Mouse (Mus musculus): ENCODE data around the gene Pla2g10.
"Not testable (repeated sequence)": the region's sequence is repeated elsewhere in the genome, so short reads cannot be mapped to it uniquely, and the experiment has no call there.

The Pla2g10 gene

DNA sequence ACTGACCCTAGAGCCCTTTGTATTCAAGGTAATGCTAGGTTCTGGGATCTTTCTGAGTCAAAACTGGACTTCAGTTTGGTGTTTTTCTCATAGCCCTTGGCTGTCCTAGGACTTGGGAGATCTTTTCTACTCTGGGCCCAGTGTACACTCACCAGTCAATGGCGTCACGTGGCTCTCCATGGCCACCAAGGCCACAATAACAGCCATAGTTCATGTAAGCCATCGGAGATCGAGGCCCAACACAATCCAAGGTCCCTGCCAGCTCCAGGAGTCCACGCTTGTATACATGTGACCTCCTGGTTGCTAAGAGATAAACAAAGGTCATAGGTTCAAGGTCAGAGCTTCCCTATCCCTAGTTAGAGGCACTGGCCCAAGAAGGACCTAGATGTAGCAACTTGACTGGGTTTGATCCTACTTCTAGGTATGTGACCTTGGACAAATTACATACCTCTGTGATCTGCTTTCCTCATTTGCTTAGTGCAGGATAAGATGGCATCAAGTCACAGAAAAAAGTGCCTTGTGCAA is 2.9 kb downstream of the Pla2g10 start:
- no peak for DNase-seq

- DNase-seq, result no peak
These were observed 7.8 kb downstream of the Pla2g10 start for GRCm38 (mm10) chr16:13722937-13723336.

DNA sequence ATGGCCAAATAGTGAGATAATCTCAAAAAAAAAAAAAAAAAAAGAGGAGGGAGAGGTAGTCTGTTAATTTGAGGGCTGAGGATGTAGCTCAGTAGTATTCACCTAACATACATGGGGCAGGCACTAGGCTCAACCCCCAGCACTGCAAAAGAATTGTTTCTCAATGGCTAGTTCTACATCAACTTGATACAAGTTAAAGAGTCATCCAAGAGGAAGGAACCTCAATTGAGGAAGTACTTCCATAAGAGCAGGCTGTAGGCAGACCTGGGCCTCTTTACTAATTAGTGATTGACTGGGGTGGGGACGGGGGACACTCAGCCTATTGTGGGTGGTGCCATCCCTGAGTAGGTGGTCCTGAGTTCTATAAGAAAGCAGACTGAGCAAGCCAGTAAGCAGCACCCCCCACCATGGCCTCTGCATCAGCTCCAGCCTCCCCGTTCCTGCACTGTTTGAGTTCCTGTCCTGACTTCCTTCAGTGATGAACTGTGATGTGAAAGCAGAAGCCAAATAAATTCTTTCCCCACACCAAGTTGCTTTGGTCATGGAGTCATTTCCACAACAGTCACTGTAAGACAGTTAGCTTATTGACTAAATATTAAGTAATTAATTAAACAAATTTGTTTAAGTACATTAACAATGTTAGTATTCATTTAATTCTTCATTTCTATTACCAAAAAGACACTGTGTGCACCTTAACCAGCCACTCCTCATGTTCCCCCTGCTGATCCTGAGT is 13.8 kb downstream of the Pla2g10 start:
- DNase-seq, result no peak

DNA sequence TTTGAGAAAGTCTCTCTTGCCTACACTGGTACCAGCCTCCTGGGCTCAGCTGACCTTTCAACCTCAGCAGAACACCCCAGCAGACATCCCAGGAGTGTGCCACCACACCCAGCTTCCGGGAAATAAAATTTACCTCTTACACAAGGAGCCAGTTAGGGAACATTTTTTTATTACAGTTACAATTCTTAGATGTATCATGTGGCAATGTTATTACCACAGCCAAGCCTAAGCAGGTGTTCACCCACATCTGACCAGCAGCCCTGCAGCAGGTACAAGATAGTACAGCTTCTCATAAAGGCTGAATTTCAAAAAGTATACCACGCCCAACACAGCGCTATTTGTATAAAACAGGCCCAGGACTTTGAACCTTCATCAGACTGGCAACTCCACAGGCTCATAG is 15.9 kb downstream of the Pla2g10 start:
- DNase-seq, result no peak

DNA sequence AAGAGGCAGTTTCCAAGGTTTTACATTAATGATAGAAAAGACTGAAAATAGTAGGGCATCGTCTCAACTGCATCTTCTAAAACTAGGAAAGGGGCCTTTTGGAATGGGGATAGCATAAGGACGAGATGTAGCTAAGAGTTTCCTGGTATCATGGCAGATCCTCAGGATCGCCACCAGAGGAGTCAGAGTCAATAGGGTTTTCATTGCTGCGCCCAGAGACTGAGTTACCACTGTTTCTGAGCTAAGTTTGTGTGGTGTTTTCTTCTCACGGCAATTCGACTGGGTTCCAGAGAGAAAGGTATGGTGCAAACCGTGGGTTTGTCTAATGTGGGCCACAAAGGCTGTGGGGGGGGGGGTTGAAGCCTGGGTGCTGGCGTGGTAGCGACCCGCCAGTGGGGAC is 26.1 kb downstream of the Pla2g10 start:
- DNase-seq, result no peak

GRCm38 (mm10) chr16:13702184-13702583 is 28.6 kb downstream of the Pla2g10 start:
- DNase-seq, result peak; percentile 4

- DNase-seq, result no peak
These were observed 31.8 kb downstream of the Pla2g10 start for GRCm38 (mm10) chr16:13698998-13699397.

- no peak for DNase-seq
These were observed 52.0 kb downstream of the Pla2g10 start for GRCm38 (mm10) chr16:13678601-13679319.

DNA sequence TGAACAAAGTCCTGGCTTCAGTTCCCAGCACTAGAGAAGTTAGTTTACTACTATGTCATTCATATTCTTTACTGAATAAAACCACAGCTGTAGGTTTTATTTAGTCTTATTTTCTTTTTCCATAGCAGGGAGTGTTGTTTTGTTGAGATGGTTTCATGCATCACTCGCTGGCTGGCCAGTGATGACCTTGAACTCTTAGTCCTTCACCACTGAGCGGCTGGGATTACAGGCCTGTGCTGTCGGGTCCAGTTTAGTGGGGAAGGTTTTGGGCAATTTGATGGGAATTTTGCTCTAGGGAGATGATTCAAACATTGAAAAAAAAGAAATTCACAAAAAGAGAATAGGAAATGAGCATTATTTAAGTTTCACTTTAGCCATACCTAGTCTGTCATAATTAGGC is 56.3 kb downstream of the Pla2g10 start:
- no peak for DNase-seq

- DNase-seq, result no peak
These were observed 57.7 kb downstream of the Pla2g10 start for GRCm38 (mm10) chr16:13673114-13673513.

DNA sequence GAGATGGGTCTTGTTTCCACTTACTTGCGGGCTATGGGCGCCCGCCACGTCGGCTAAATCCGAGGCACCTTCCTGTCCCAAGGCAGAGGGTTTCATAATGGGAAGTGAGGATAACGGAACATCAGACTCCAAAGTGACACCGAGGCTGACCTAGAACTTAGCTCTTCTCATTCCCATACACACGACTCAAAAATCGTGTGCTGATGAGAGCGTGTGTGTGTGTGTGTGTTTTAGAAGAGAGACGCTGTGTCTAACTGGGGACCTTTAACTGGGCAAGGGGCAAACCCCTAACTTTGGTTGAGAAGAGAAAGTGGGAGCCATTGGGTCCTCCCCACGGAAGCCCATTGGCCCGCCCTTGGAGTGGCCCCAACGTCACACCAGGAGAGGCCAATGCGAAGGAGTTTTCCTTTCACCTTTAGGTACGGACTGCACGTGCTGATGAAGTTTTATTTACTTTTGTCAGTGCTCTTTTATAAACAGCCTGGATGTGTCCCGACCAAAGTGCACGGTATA is 58.3 kb downstream of the Pla2g10 start:
- DNase-seq, result peak; percentile 38

DNA sequence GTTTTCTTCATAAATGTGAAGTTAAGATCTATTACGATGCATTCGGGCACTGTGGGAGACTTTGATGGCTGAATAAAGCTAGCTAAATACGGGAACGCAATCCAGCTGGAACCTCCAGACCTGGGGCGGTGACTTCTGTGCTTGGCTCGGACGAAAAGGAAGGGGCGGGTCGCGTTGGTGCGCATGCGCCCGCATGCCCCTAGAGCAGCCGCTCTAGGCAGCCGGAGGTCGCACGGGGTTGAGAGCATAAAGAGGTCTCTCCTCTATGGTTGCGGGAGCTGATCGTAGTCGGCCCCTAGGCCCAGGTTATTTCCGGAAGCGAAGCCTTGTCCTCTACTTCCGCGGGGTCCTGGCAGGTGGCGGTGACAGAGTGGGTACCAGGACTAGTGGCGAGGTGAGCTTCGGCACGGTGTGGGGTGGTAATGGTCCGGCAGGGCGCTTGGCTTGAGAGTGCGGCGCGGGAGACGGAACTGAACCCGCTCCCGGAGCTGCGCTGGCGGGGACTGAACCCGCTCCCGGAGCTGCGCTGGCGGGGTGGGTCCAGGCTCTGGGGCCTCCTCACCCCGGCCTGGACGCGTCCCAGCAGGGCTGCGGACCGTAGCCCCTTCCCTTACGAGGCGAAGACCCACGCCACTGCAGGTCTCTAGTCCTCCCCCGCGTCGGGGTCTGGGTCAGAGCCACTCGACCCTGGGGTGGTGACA is 58.9 kb downstream of the Pla2g10 start, which contains the start of the genes Bfar and 3110001I22Rik:
Bfar (plus strand) TSS at position 174 of the 701 bp plus-strand sequence.
3110001I22Rik (plus strand) TSS at position 245 of the 701 bp plus-strand sequence.
- peak; percentile 89 for DNase-seq

DNA sequence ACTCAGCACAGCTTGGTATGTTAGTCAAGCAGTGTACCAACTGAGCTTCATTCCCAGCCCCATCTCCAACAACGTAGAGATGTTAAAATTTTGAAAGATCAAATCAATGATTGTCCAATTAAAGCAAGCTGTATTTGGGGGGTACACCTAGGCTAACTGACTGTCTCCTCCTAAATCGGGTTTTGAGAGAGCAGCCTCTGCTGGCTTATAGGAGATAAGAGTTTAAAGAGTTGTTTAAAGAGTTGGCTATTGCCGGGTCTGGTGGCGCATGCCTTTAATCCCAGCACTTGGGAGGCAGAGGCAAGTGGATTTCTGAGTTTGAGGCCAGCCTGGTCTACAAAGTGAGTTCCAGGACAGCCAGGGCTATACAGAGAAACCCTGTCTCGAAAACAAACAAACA is 59.9 kb downstream of the Pla2g10 start:
- not testable (repeated sequence) for DNase-seq

GRCm38 (mm10) chr16:13669282-13669681 is 61.5 kb downstream of the Pla2g10 start:
- no peak for DNase-seq

DNA sequence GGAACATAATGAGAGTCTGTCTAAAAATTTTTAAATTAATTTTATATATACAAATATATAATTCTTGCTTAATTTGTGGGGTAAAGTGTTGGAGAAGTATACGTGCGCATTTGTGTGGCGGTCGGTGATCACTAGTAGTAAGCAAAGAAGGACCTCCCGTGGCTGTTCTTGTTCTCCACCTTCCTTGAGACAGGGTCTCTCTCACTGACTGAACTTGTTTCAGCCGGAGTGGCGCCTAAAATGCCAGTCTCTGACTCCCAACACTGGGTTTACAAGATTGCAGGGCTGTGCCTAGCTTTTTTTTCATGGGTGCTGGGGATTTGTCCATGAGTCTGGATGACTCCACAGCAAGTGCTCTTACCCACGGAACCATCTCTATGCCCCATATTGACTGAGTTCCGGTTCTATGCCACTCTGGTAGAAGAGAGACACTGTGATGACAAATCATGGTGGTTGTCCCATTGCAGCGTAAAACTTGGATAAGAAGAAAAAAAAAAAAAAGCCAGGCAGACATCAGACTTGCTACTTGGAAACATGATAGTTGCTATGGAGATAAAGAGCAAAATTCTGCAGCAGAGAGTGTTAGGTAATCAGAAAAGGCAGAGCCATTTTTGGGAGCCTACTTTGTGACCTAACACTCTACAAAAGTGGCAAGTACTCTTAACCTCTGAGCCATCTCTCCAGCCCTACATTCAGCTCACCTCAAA is 62.2 kb downstream of the Pla2g10 start:
- DNase-seq, result peak; percentile 22

DNA sequence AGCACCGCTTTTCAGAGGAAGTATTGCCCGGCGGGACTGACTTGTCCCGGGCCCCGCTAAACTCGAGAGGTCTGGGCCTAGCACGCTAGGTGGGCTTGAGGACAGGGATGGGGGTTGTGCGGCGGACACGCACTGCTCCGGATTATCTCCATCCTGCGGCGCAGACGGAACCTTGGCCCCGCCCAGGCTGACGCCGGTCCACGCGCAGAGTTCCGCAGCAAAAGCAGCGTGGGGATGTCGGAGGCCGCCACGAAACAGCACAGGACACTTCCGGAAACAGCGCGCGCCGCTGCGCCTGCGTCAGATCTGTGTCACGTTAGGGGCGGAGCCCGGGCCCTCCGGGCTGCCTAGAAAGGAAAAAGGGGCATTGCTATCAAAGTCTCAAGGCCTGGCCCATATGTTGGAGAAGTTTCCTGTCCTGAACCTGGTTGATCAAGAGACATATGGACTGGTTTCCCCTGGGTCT is 62.9 kb downstream of the Pla2g10 start, which contains the start of gene Parn:
Parn (minus strand) TSS at position 293 of the 466 bp plus-strand sequence.
- DNase-seq, result peak; percentile 92
